Mouse (Mus musculus) embryonic facial prominence, embryonic 12.5 days (tissue): ENCODE results near the gene St6galnac3. TPM values are rescaled to one million over a fixed set of nuclear protein-coding genes. Genes with fewer than 3 reads are reported as not detected.

Experiments used
- ATAC-seq: fragments of 200-750 bp; cut with Nextera tagmentation; 2 replicates; pipeline ENCODE4 v1.8.0; 2017; ENCODE audit not compliant: insufficient number of reproducible peaks, insufficient read depth, low FRiP score, low TSS enrichment
- H3K27ac ChIP-seq: fragments of 300-500 bp; sonication (generic); 2 replicates; pipeline ENCODE4 v1.5.1; 2016; ENCODE audit warnings: mild to moderate bottlenecking
- H3K27me3 ChIP-seq: fragments of 300-500 bp; sonication (generic); 2 replicates; pipeline ENCODE4 v1.6.1; 2016; ENCODE audit warnings: mild to moderate bottlenecking, moderate library complexity
- H3K36me3 ChIP-seq: fragments of 300-500 bp; sonication (generic); 2 replicates; pipeline ENCODE4 v1.6.1; 2016; ENCODE audit warnings: mild to moderate bottlenecking
- H3K4me1 ChIP-seq: fragments of 300-500 bp; sonication (generic); 2 replicates; pipeline ENCODE4 v1.6.1; 2016
- H3K4me2 ChIP-seq: fragments of 300-500 bp; sonication (generic); replicated peaks from 2 replicates; pipeline ENCODE4 v1.6.1; 2016; ENCODE audit warnings: mild to moderate bottlenecking, moderate library complexity
- H3K4me3 ChIP-seq: fragments of 300-500 bp; sonication (generic); 2 replicates; pipeline ENCODE4 v1.5.1; 2016; ENCODE audit warnings: mild to moderate bottlenecking
- H3K9ac ChIP-seq: fragments of 300-500 bp; sonication (generic); 2 replicates; pipeline ENCODE4 v1.6.1; 2016; ENCODE audit warnings: mild to moderate bottlenecking, moderate library complexity
- H3K9me3 ChIP-seq: fragments of 300-500 bp; sonication (generic); 2 replicates; pipeline ENCODE4 v1.6.1; 2016; ENCODE audit warnings: mild to moderate bottlenecking, moderate library complexity
- WGBS: fragments of 180-500 bp; shearing (Covaris S2); methylation state at CpG from one replicate; pipeline ENCODE4 v1.1.7; 2016; 5-methylcytosine and 5-hydroxymethylcytosine counted together
- polyA plus RNA-seq: library from polyadenylated mRNA; unstranded; fragments of >200 nt; fragmentation: Nextera tagmentation; extraction: Ambion mirVana; gene quantifications from 2 replicates; pipeline ENCODE4 v1.2.1, GENCODE M21; 2016

The St6galnac3 gene
- polyA plus RNA-seq, 1 experiment from 2014 or later: 70.2 TPM

- Histone ChIP-seq H3K9me3 (0 out of 2 replicates have a peak, but pooled peaks cover 5% of the 10 kb centered on the region), H3K27ac (no peak overlapping the region), H3K4me3 (no peak overlapping the region), H3K36me3 (no peaks in the 10 kb centered on the region), H3K4me2 (no peak overlapping the region), H3K27me3 (no peaks in the 10 kb centered on the region), H3K4me1 (no peaks in the 10 kb centered on the region), H3K9ac (no peak overlapping the region)
- ATAC-seq: no peak
- WGBS: 86% methylated on average over 7 of the region's 7 CpGs
Measured at GRCm38 (mm10) chr3:153453127-153454049, 271.6 kb downstream of the St6galnac3 start.

GRCm38 (mm10) chr3:153452299-153452996, 272.5 kb downstream of the St6galnac3 start:
- no peaks in the 10 kb centered on the region for H3K27me3 ChIP-seq
- WGBS: 95% methylated on average over 3 of the region's 3 CpGs
- ATAC-seq: no peak
- 0 out of 2 replicates have a peak, but pooled peaks cover under 1% of the 10 kb centered on the region for H3K9me3 ChIP-seq
- H3K4me1 ChIP-seq: no peaks in the 10 kb centered on the region
- H3K27ac ChIP-seq: no peak overlapping the region
- H3K36me3 ChIP-seq: no peaks in the 10 kb centered on the region
- H3K4me3 ChIP-seq: no peak overlapping the region
- no peak overlapping the region for H3K4me2 ChIP-seq
- H3K9ac ChIP-seq: no peak overlapping the region

- no peaks in the 10 kb centered on the region for H3K4me1 ChIP-seq
- ATAC-seq: no peak
- no peaks in the 10 kb centered on the region for H3K9me3 ChIP-seq
- no peaks in the 10 kb centered on the region for H3K27me3 ChIP-seq
- no peak overlapping the region for H3K27ac ChIP-seq
- no peak overlapping the region for H3K9ac ChIP-seq
- no peaks in the 10 kb centered on the region for H3K36me3 ChIP-seq
- 87% methylated on average over 9 of the region's 9 CpGs for WGBS
- H3K4me3 ChIP-seq: no peak overlapping the region
- no peak overlapping the region for H3K4me2 ChIP-seq
Measured at GRCm38 (mm10) chr3:153441329-153441728, 283.6 kb downstream of the St6galnac3 start.

- no peaks in the 10 kb centered on the region for H3K9me3 ChIP-seq
- no peaks in the 10 kb centered on the region for H3K27me3 ChIP-seq
- no peak overlapping the region for H3K27ac ChIP-seq
- WGBS: 82% methylated on average over 17 of the region's 17 CpGs
- H3K4me1 ChIP-seq: peaks cover 10% of the 10 kb centered on the region
- H3K36me3 ChIP-seq: no peaks in the 10 kb centered on the region
- ATAC-seq: no peak
- no peak overlapping the region for H3K9ac ChIP-seq
- H3K4me2 ChIP-seq: no peak overlapping the region
- H3K4me3 ChIP-seq: no peak overlapping the region
Measured at GRCm38 (mm10) chr3:153436076-153437021, 288.6 kb downstream of the St6galnac3 start.

- Histone ChIP-seq H3K4me1 (peaks cover 10% of the 10 kb centered on the region), H3K9ac (no peak overlapping the region), H3K9me3 (no peaks in the 10 kb centered on the region), H3K36me3 (no peaks in the 10 kb centered on the region), H3K4me3 (no peak overlapping the region), H3K4me2 (no peak overlapping the region), H3K27me3 (no peaks in the 10 kb centered on the region), H3K27ac (0 out of 2 replicates have a peak overlapping the region, but pooled peaks have one; percentile 46)
- no peak for ATAC-seq
- 50% methylated on average over 8 of the region's 8 CpGs for WGBS
Measured at GRCm38 (mm10) chr3:153433010-153433409, 292.0 kb downstream of the St6galnac3 start.

- no peak for ATAC-seq
- no peak overlapping the region for H3K27ac ChIP-seq
- 84% methylated on average over 6 of the region's 6 CpGs for WGBS
Measured at GRCm38 (mm10) chr3:153432053-153432816, 292.7 kb downstream of the St6galnac3 start.

GRCm38 (mm10) chr3:153429840-153430239, 295.1 kb downstream of the St6galnac3 start:
- no peak overlapping the region for H3K27ac ChIP-seq
- ATAC-seq: no peak
- WGBS: 77% methylated on average over 8 of the region's 8 CpGs

More at GRCm38 (mm10) chr3:153432053-153432816, 292.7 kb downstream of the St6galnac3 start:
- Histone ChIP-seq H3K4me2 (no peak overlapping the region), H3K36me3 (no peaks in the 10 kb centered on the region), H3K4me3 (no peak overlapping the region), H3K4me1 (peaks cover 10% of the 10 kb centered on the region), H3K9ac (no peak overlapping the region), H3K9me3 (no peaks in the 10 kb centered on the region), H3K27me3 (no peaks in the 10 kb centered on the region)

GRCm38 (mm10) chr3:153421918-153422290, 303.1 kb downstream of the St6galnac3 start:
- no peak for ATAC-seq
- Histone ChIP-seq H3K9me3 (no peaks in the 10 kb centered on the region), H3K36me3 (no peaks in the 10 kb centered on the region), H3K4me1 (no peaks in the 10 kb centered on the region), H3K27ac (no peak overlapping the region), H3K4me3 (no peak overlapping the region), H3K4me2 (no peak overlapping the region), H3K9ac (no peak overlapping the region), H3K27me3 (no peaks in the 10 kb centered on the region)
- 85% methylated on average over 7 of the region's 7 CpGs for WGBS

More at GRCm38 (mm10) chr3:153429840-153430239, 295.1 kb downstream of the St6galnac3 start:
- H3K9me3 ChIP-seq: no peaks in the 10 kb centered on the region
- no peaks in the 10 kb centered on the region for H3K36me3 ChIP-seq
- peaks cover 10% of the 10 kb centered on the region for H3K4me1 ChIP-seq
- H3K4me2 ChIP-seq: no peak overlapping the region
- no peak overlapping the region for H3K9ac ChIP-seq
- no peak overlapping the region for H3K4me3 ChIP-seq
- no peaks in the 10 kb centered on the region for H3K27me3 ChIP-seq

- no peaks in the 10 kb centered on the region for H3K27me3 ChIP-seq
- no peak overlapping the region for H3K27ac ChIP-seq
- no peaks in the 10 kb centered on the region for H3K4me1 ChIP-seq
- WGBS: 72% methylated on average over 14 of the region's 14 CpGs
- H3K36me3 ChIP-seq: no peaks in the 10 kb centered on the region
- H3K9me3 ChIP-seq: no peaks in the 10 kb centered on the region
- H3K4me3 ChIP-seq: no peak overlapping the region
- H3K9ac ChIP-seq: no peak overlapping the region
- no peak for ATAC-seq
- H3K4me2 ChIP-seq: no peak overlapping the region
Measured at GRCm38 (mm10) chr3:153421060-153421917, 303.7 kb downstream of the St6galnac3 start.

- Histone ChIP-seq H3K4me2 (no peak overlapping the region), H3K4me1 (no peaks in the 10 kb centered on the region), H3K4me3 (no peak overlapping the region), H3K9me3 (no peaks in the 10 kb centered on the region), H3K9ac (no peak overlapping the region), H3K27me3 (no peaks in the 10 kb centered on the region), H3K27ac (no peak overlapping the region), H3K36me3 (no peaks in the 10 kb centered on the region)
- ATAC-seq: no peak
- 77% methylated on average over 7 of the region's 7 CpGs for WGBS
Measured at GRCm38 (mm10) chr3:153419331-153419730, 305.6 kb downstream of the St6galnac3 start.
